Comparison of ENCODE assay signal across 10 mouse cellular contexts in genomic region chr13:59145677-59146555, GRCm38 (mm10).
DNase-seq lines count a peak whose midpoint lies in the region; ATAC-seq and TF ChIP-seq lines count a peak whose summit lies in the region.
"Had no signal": no experiment of that assay in that cellular context is flagged by ENCODE, and none has a peak within 500 bp of the region (broad histone marks: within the 10 kb centered on the region; RNA-seq: fewer than 3 reads in every experiment).

No protein-coding gene starts in this region.

- no peaks in the 10 kb centered on the region for H3K36me3 ChIP-seq in heart, embryonic 14.5 days (ENCODE audit: control insufficient read depth, insufficient read depth, low read length)
- no peaks in the 10 kb centered on the region for H3K36me3 ChIP-seq in midbrain, postnatal 0 days (ENCODE audit: insufficient read depth, low read length)
- H3K36me3 ChIP-seq: embryonic facial prominence, embryonic 12.5 days had no signal

- ATAC-seq in heart, embryonic 14.5 days (ENCODE audit: insufficient number of reproducible peaks, insufficient read depth, low FRiP score, low read depth): no peak
- peak; percentile 86 for ATAC-seq in midbrain, postnatal 0 days (ENCODE audit: low FRiP score)

- 56% methylated on average over 21 of the region's 21 CpGs for WGBS in heart, embryonic 14.5 days
- WGBS in midbrain, postnatal 0 days: 28% methylated on average over 21 of the region's 21 CpGs

- H3K4me2 ChIP-seq in heart, embryonic 14.5 days (ENCODE audit: low read length): peak overlapping the region; percentile 24; the same call in 1 of the 2 replicates
- H3K4me2 ChIP-seq in midbrain, postnatal 0 days (ENCODE audit: low read depth, low read length, poor library complexity, severe bottlenecking): no peak overlapping the region; the same call in 1 of the 2 replicates
- H3K4me2 ChIP-seq: embryonic facial prominence, embryonic 12.5 days had no signal

- H3K27ac ChIP-seq in heart, embryonic 14.5 days (replicated peaks in 1 of 2; ENCODE audit: control insufficient read depth in 1 of 2, insufficient read depth in 1 of 2, low read depth in 2 of 2, low read length in 2 of 2): no peak overlapping the region
- H3K27ac ChIP-seq in midbrain, postnatal 0 days (ENCODE audit: low read depth, low read length): peak overlapping the region; percentile 84
- H3K27ac ChIP-seq: embryonic facial prominence, embryonic 12.5 days; liver, embryonic 14.5 days had no signal

- no peaks in the 10 kb centered on the region for H3K4me1 ChIP-seq in heart, embryonic 14.5 days (ENCODE audit: control insufficient read depth in 2 of 2, insufficient read depth in 2 of 2, low read length in 2 of 2)
- peaks cover 18% of the 10 kb centered on the region for H3K4me1 ChIP-seq in midbrain, postnatal 0 days (ENCODE audit: insufficient read depth, low read length)
- H3K4me1 ChIP-seq: embryonic facial prominence, embryonic 12.5 days had no signal

- H3K4me3 ChIP-seq in heart, embryonic 14.5 days (ENCODE audit: control insufficient read depth in 1 of 2, insufficient read depth in 1 of 2, low read depth in 1 of 2, low read length in 2 of 2): no peak overlapping the region
- H3K4me3 ChIP-seq in midbrain, postnatal 0 days (ENCODE audit: low read depth, low read length): no peak overlapping the region
- H3K4me3 ChIP-seq: embryonic facial prominence, embryonic 12.5 days had no signal

- H3K9me3 ChIP-seq in heart, embryonic 14.5 days (ENCODE audit: control insufficient read depth, low read length): no peaks in the 10 kb centered on the region
- no peaks in the 10 kb centered on the region for H3K9me3 ChIP-seq in midbrain, postnatal 0 days (ENCODE audit: low read length)
- H3K9me3 ChIP-seq: embryonic facial prominence, embryonic 12.5 days had no signal

- intact Hi-C loops in gastrocnemius, postnatal 14 days (cut with DNase I; ENCODE audit: low total_unique reads): no loop called here

- peak; percentile 35 for DNase-seq in gastrocnemius, postnatal 14 days
- no peak for DNase-seq in gastrocnemius, postnatal 10 days
- peak; percentile 45 for DNase-seq in embryo, embryonic 9.5 days (ENCODE audit: extremely low spot score)
- DNase-seq in left cerebral cortex, adult 18-20 months (ENCODE audit: low spot score in 2 of 2): peak; percentile 95 to 96
- peak; percentile 94 for DNase-seq in midbrain, postnatal 0 days (ENCODE audit: low spot score)
- no peak for DNase-seq in liver
- no peak for DNase-seq in thymus, adult 18-20 months

- no peak overlapping the region for H3K9ac ChIP-seq in heart, embryonic 14.5 days (ENCODE audit: low read length)
- H3K9ac ChIP-seq in midbrain, postnatal 0 days (replicated peaks; ENCODE audit: low read length, poor library complexity, severe bottlenecking): no peak overlapping the region
- H3K9ac ChIP-seq: embryonic facial prominence, embryonic 12.5 days; liver, embryonic 14.5 days had no signal

- TF ChIP-seq CTCF in midbrain, postnatal 0 days (IDR thresholded peaks at IDR 0.05): no peak

- no peaks in the 10 kb centered on the region for H3K27me3 ChIP-seq in heart, embryonic 14.5 days (ENCODE audit: control insufficient read depth, insufficient read depth, low read length)
- no peaks in the 10 kb centered on the region for H3K27me3 ChIP-seq in midbrain, postnatal 0 days (ENCODE audit: insufficient read depth, low read length)
- H3K27me3 ChIP-seq: embryonic facial prominence, embryonic 12.5 days had no signal

Comparison
In these comparisons a context has a peak if more than half of its experiments do, and no peak if none do; other contexts are left out.
1. DNase-seq: peak in gastrocnemius, postnatal 14 days (single experiment), embryo, embryonic 9.5 days (single experiment), left cerebral cortex, adult 18-20 months (2 of 2) and midbrain, postnatal 0 days (single experiment); none in gastrocnemius, postnatal 10 days (single experiment), liver (single experiment) and thymus, adult 18-20 months (0 of 2).